Mouse (Mus musculus) thymus, adult 18-20 months (tissue): Measurements from ENCODE around the gene Mgam.
"Not testable (repeated sequence)": the region's sequence is repeated elsewhere in the genome, so short reads cannot be mapped to it uniquely, and the experiment has no call there.

ENCODE experiments used
- DNase-seq, 2 experiments: peaks; one replicate each; pipeline ENCODE4 v3.0.0; 2022; ENCODE audit warnings: mixed read lengths in 2 of 2

Mgam gene

DNA sequence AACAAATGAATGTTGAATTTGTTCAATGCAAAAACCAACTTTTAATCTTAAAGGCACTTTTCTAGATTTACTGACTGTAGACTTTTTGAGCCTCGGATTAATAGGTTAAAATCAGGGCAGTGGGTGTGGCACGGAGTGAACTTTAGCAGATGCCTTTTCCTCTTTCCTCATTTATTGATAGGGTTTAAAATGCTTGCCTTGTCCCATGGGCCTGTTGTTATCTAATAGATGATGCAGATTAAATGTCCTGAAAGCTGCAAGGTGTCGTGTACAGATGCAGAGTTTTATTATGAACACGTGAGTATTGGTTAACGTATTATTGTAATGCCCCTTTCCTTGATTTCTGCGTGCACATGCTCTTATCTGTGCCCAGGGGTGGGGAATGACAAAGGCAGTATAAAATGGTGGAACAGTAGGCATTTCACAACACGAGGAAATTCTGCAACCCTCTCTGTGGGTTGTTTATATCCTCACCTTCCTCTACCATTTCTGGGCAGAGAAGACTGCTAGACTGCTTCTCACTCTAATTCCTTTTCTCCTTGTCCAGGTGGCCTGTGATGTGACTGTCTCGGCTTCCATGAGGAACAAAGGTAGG is at the start of gene Mgam:
Mgam (plus strand) TSS at position 426 of the 595 bp plus-strand sequence.
- DNase-seq, result no peak

GRCm38 (mm10) chr6:40584336-40584735 is 44.3 kb upstream of the Mgam start:
- DNase-seq, result no peak

GRCm38 (mm10) chr6:40585645-40586044 is 43.0 kb upstream of the Mgam start, which contains the start of gene Clec5a:
TSS of gene Clec5a (minus strand) at chr6:40585821.
- DNase-seq, result no peak

DNA sequence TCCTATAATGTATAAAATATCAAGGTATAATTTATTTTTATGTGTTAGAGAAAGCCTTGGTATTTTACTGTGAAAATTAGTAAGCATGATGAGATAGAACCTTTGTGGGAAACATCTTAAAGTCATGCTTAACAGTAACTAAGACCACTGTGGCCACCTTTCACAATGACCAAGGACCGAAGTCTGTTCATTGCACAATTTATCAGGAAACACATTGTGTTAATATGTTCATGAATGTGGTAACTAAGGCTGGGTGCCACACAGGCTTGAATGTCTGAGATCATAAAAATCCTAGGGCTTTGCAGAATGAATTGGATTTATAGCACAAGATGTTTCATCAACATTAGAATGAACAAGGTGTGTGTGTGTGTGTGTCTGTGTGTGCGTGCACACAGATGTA is 40.3 kb upstream of the Mgam start:
- no peak for DNase-seq

GRCm38 (mm10) chr6:40594804-40595550 is 33.7 kb upstream of the Mgam start:
- no peak for DNase-seq

- not testable (repeated sequence) for DNase-seq
These were observed 30.1 kb upstream of the Mgam start for GRCm38 (mm10) chr6:40598546-40598945.

DNA sequence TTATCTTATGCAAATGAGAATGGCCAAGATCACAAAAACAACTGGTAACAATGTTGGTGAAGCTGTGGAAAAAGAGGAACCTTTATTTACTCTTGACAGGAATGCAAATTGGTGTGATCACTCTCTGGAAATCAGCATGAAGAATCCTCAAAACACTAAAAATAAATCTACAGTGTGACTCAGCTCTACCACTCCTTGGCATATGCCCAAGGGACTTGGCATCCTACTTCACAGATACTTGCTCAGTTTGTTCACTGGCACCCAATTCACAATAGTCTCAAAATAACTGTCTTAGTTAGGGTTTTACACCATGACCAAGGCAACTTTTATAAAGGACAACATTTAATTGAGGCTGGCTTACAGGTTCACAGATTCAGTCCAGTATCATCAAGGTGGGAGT is 21.2 kb upstream of the Mgam start:
- no peak for DNase-seq

DNA sequence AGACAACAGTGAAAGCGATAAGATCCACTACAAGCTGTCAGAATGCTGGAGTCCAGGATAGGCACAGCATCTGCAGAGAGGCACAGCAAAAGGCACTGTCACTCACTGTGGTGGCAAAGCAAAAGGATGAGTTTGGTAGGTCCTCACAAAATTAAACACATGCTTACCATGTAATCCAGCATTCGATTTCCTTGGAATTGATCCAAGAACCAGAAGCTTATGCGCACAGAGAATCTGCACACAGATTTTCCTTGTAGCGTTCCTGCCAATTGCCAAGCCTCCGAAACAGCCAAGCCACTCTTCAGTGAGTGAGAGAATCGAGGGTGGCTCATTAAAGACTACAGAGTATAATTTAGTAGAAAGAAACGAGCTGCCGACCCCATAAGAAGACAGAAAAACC is 18.4 kb upstream of the Mgam start:
- no peak for DNase-seq

- no peak for DNase-seq
These were observed 15.3 kb upstream of the Mgam start, which contains the start of gene Tas2r138 for GRCm38 (mm10) chr6:40613260-40613852. TSS of gene Tas2r138 (minus strand) at chr6:40613310.

- no peak for DNase-seq
These were observed 10.7 kb upstream of the Mgam start for GRCm38 (mm10) chr6:40617965-40618364.

DNA sequence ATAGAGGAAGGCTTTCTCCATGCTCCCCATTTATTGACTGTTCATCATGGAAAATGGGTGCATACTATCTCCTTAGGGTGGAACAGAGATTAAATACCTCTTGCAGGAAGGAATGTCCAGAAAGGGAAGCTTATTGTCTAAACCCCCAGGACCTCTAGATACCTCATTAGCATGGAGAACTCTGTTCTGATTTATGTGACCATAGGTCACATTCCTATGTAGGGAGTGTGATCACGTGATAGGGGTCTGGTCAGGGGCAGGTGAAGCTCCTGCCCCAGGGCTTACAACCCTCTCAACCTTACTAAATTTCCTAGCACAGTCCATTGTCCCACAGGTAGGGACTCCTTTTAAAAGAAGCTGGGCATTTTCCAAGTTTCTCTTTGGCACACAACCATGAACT is 2.5 kb upstream of the Mgam start:
- DNase-seq, result no peak

- DNase-seq, result no peak
These were observed 6.0 kb downstream of the Mgam start for GRCm38 (mm10) chr6:40634640-40635071.

- no peak for DNase-seq
These were observed 6.9 kb downstream of the Mgam start for GRCm38 (mm10) chr6:40635559-40635958.

GRCm38 (mm10) chr6:40637755-40638154 is 9.1 kb downstream of the Mgam start:
- DNase-seq, result no peak

DNA sequence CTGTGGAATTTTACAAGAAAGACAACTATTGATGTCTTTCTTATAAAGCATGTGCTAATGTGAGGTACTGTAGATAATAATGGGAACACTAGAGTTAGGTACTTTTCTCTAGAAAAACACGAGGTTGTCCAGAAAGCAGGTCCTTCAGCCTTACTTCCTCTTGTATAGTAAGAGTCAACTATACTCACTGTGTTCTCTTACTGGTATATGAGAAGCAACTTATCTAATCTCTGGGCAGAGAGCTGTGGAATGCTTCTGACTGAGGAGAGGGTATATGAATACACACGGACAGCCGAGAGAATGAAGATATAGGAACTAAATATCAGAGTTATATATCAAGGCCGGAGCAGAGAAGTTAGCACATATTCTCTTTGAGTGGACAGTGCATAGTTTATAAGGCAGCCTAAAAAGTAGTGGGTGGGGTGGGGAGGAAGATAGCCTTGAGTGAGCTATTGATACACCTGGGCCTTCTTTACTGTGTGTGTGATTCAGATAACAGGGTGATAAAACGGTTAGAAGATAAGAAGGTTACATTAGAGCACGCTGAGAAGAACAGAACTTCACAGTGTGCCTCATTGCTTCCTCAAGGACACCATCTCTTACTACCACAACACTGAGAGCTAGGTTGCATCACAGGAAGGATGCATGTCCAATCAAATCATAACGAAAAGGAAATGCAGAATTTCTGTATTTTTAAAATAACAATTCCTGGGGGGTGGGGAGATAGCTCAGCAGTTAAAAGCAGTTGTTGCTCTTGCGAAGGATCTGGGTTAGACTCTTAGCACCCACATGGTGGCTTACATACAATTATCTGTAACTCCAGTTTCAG is 12.3 kb downstream of the Mgam start:
- no peak for DNase-seq

DNA sequence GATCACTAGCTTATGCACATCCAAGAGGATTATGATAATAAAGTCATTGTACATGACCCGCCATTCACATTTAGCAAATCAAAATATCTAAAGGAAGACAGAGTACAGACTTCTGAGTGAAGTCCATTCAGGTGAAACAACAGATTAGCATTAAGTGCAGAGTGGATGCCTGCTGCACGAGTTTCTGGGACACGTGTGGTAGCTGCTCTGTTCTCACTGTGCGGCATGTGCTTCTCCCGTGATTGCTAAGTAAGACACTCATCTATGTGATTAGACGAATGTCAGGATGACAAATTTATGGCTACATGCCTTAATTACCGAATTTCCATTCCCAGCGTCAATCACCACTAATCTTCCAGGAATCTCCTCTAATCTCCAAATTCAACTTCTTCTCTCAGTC is 17.1 kb downstream of the Mgam start:
- no peak for DNase-seq

GRCm38 (mm10) chr6:40650953-40651352 is 22.3 kb downstream of the Mgam start:
- no peak for DNase-seq

GRCm38 (mm10) chr6:40660930-40661329 is 32.3 kb downstream of the Mgam start:
- no peak for DNase-seq

DNA sequence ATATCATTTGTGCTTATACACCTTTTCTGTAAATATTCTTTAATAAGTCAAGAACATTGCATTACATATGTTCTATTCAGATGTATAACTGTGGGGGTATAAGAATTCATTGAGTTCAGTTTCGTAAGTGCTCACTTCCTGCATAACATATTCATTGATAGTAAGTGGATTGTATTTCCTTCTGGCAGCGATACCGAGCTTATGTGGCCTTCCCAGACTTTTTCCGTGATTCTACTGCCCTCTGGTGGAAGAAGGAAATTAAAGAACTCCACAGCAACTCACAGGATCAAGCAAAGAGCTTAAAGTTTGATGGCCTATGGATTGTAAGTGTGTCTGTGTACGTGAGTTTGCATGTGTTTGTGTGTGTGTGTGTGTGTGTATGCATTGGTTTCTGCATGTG is 60.5 kb downstream of the Mgam start:
- DNase-seq, result peak in 1 of 2 experiments; percentile 4

DNA sequence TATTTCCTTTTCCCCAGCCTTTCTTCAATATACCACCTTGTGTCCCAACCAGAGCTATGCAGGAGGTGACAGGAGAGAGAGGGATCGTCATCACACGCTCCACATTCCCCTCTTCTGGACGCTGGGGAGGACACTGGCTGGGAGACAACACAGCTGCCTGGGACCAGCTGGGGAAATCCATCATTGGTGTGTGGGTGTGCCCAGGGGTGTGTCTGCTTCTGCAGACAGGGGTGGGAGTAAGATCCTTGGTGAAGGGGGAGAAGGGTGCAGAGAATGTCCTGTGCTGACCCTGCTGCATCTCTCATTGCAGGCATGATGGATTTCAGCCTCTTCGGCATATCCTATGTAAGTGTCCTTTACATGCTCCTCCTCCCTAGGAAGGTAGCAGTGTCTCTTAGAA is 63.4 kb downstream of the Mgam start:
- DNase-seq, result not testable (repeated sequence)

GRCm38 (mm10) chr6:40713494-40713893 is 84.9 kb downstream of the Mgam start:
- not testable (repeated sequence) for DNase-seq

DNA sequence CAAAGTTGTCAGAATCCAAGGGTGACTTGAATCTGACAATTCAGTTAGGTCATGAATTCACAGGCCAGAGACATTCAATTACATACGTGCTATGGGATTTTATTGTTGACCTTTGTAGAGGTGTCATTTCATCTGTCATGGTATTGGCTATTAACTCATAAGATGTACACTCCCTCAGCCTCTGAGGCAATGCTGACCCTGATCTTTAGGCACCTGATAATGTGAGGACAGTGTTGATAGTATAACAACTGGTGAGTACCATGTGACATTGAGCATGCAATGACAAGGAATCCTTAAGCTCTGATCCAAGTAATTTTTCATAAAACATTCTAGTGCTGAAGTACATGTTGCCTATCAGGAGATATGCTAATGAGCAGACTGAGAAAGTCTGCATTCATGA is 87.1 kb downstream of the Mgam start:
- no peak for DNase-seq

GRCm38 (mm10) chr6:40728506-40728905 is 99.9 kb downstream of the Mgam start:
- DNase-seq, result not testable (repeated sequence)
